Mouse (Mus musculus): ENCODE measurements around the gene Rab3gap2. TPM values are rescaled to one million over a fixed set of nuclear protein-coding genes. Genes with fewer than 3 reads are reported as not detected.

The Rab3gap2 gene
- 10 to 100 TPM; 21.5 to 22.7 TPM for total RNA-seq (2021)
- long read RNA-seq, experiment 1, full-length matches to known transcripts = 1 of 6 reads
- long read RNA-seq, experiment 1, partial matches to known transcripts = 3 of 6 reads
- long read RNA-seq, experiment 1, other reads (novel, unspliced or antisense) = 2 of 6 reads
- long read RNA-seq, experiment 2, full-length matches to known transcripts = 3 of 6 reads
- long read RNA-seq, experiment 2, partial matches to known transcripts = 1 of 6 reads
- long read RNA-seq, experiment 2, other reads (novel, unspliced or antisense) = 2 of 6 reads

- DNase-seq = peak; percentile 99
Measured at GRCm38 (mm10) chr1:185203909-185204661, at the start of gene Rab3gap2. Gene Rab3gap2 (plus strand): TSS chr1:185204117.

- DNase-seq = no peak
Measured at GRCm38 (mm10) chr1:185173641-185174040, 30.3 kb upstream of the Rab3gap2 start.

GRCm38 (mm10) chr1:185177860-185178259 is 26.1 kb upstream of the Rab3gap2 start:
- no peak for DNase-seq

GRCm38 (mm10) chr1:185183591-185184330 is 20.2 kb upstream of the Rab3gap2 start:
- DNase-seq = peak in 1 of 2 experiments; percentile 23

- no peak for DNase-seq
Measured at GRCm38 (mm10) chr1:185185556-185185955, 18.4 kb upstream of the Rab3gap2 start.

- peak in 1 of 2 experiments; percentile 50 for DNase-seq
Measured at GRCm38 (mm10) chr1:185187135-185187785, 16.7 kb upstream of the Rab3gap2 start.

- DNase-seq = no peak
Measured at GRCm38 (mm10) chr1:185189901-185190300, 14.0 kb upstream of the Rab3gap2 start.

- DNase-seq = no peak
Measured at GRCm38 (mm10) chr1:185192087-185192486, 11.8 kb upstream of the Rab3gap2 start.

- DNase-seq = peak in 1 of 2 experiments; percentile 71
Measured at GRCm38 (mm10) chr1:185193509-185193908, 10.4 kb upstream of the Rab3gap2 start.

- DNase-seq = no peak
Measured at GRCm38 (mm10) chr1:185196323-185196722, 7.6 kb upstream of the Rab3gap2 start.

GRCm38 (mm10) chr1:185200571-185201395 is 3.1 kb upstream of the Rab3gap2 start:
- DNase-seq = no peak

GRCm38 (mm10) chr1:185201994-185202393 is 1.9 kb upstream of the Rab3gap2 start:
- DNase-seq = no peak

- DNase-seq = peak; percentile 46 to 71
Measured at GRCm38 (mm10) chr1:185203196-185203908, 565 bp upstream of the Rab3gap2 start.

- no peak for DNase-seq
Measured at GRCm38 (mm10) chr1:185205090-185205489, 1.2 kb downstream of the Rab3gap2 start.

GRCm38 (mm10) chr1:185207851-185208595 is 4.1 kb downstream of the Rab3gap2 start:
- DNase-seq = peak in 1 of 2 experiments; percentile 14

GRCm38 (mm10) chr1:185208766-185209165 is 4.8 kb downstream of the Rab3gap2 start:
- DNase-seq = no peak

GRCm38 (mm10) chr1:185209641-185210176 is 5.8 kb downstream of the Rab3gap2 start:
- no peak for DNase-seq

- no peak for DNase-seq
Measured at GRCm38 (mm10) chr1:185216360-185216759, 12.4 kb downstream of the Rab3gap2 start.

GRCm38 (mm10) chr1:185216762-185217161 is 12.8 kb downstream of the Rab3gap2 start:
- no peak for DNase-seq

- DNase-seq = no peak
Measured at GRCm38 (mm10) chr1:185217966-185218365, 14.0 kb downstream of the Rab3gap2 start.

Measured in heart, adult 18-20 months (tissue).